Mouse (Mus musculus) CH12.LX (cell line): ENCODE results near the gene Sesn2. TPM values are rescaled to one million over a fixed set of nuclear protein-coding genes. Genes with fewer than 3 reads are reported as not detected.
"Not testable (repeated sequence)": the region's sequence is repeated elsewhere in the genome, so short reads cannot be mapped to it uniquely, and the experiment has no call there.

Source experiments
- DNase-seq: peaks from one replicate; pipeline ENCODE4 v3.0.0-alpha.2; 2013; ENCODE audit errors: extremely low read depth
- H3K27ac ChIP-seq: 2 replicates; pipeline ENCODE4 v1.5.1; 2012; ENCODE audit warnings: low read depth, mild to moderate bottlenecking, control low read depth, moderate library complexity; ENCODE audit not compliant: insufficient read depth
- H3K27me3 ChIP-seq: replicated peaks from 2 replicates; pipeline ENCODE3; 2012; ENCODE audit warnings: inconsistent platforms
- H3K36me3 ChIP-seq, 2 experiments: replicated peaks in 1 of 2; 2 replicates each; pipeline versions ENCODE3 to v1.6.1; 2012; ENCODE audit warnings: inconsistent platforms in 1 of 2, low read length in 1 of 2, mild to moderate bottlenecking in 1 of 2, mixed read lengths in 1 of 2, moderate library complexity in 1 of 2; ENCODE audit not compliant: control insufficient read depth in 1 of 2, insufficient read depth in 1 of 2
- H3K4me1 ChIP-seq, 2 experiments: 2 replicates each; pipeline ENCODE4 v1.6.1; 2012; ENCODE audit warnings: inconsistent platforms in 1 of 2, moderate library complexity in 1 of 2; ENCODE audit not compliant: insufficient read depth in 2 of 2, control insufficient read depth in 1 of 2
- H3K4me2 ChIP-seq: 2 replicates; pipeline ENCODE4 v1.6.1; 2012; ENCODE audit warnings: low read depth, mild to moderate bottlenecking, control low read depth; ENCODE audit not compliant: poor library complexity, insufficient read depth, severe bottlenecking
- H3K4me3 ChIP-seq, 3 experiments: fragments of 150-350 bp in 1 of 3; sonication (generic) in 1 of 3; replicated peaks in 1 of 3; 2 replicates each; pipeline versions ENCODE3 to v1.5.1; 2011 to 2012; ENCODE audit warnings: low read depth in 2 of 3, low read length in 2 of 3, mild to moderate bottlenecking in 2 of 3, moderate library complexity in 2 of 3, control low read depth in 1 of 3, improper control_type of control experiment in 1 of 3, inconsistent platforms in 1 of 3, mixed read lengths in 1 of 3; ENCODE audit not compliant: poor library complexity in 1 of 3
- H3K79me2 ChIP-seq: replicated peaks from 2 replicates; pipeline ENCODE4 v1.6.1; 2012; ENCODE audit warnings: mild to moderate bottlenecking, moderate library complexity; ENCODE audit not compliant: control insufficient read depth, poor library complexity, insufficient read depth, severe bottlenecking; ENCODE audit errors: extremely low read depth
- H3K9ac ChIP-seq: 2 replicates; pipeline ENCODE4 v1.6.1; 2012; ENCODE audit warnings: low read depth, mild to moderate bottlenecking, control low read depth, moderate library complexity; ENCODE audit not compliant: insufficient read depth
- H3K9me3 ChIP-seq: replicated peaks from 2 replicates; pipeline ENCODE3; 2012; ENCODE audit warnings: low read length, inconsistent platforms, mixed read lengths
- CTCF ChIP-seq, 2 experiments: IDR thresholded peaks in 1 of 2; conservative IDR thresholded peaks in 1 of 2; 2 replicates each; pipeline ENCODE4 v1.5.1; 2011 to 2012; ENCODE audit warnings: low read depth in 2 of 2, low read length in 2 of 2, improper control_type of control experiment in 1 of 2, inconsistent platforms in 1 of 2, mild to moderate bottlenecking in 1 of 2, moderate library complexity in 1 of 2
- ETS1 ChIP-seq: conservative IDR thresholded peaks from 2 replicates; pipeline ENCODE4 v1.6.1; 2012; ENCODE audit warnings: low read depth, mild to moderate bottlenecking, inconsistent platforms, low read length, improper control_type of control experiment, moderate library complexity
- IRF4 ChIP-seq: IDR thresholded peaks from 2 replicates; pipeline ENCODE4 v1.6.1; 2014; ENCODE audit warnings: low read depth, mild to moderate bottlenecking, inconsistent platforms, low read length, improper control_type of control experiment
- JUN ChIP-seq: IDR thresholded peaks from 2 replicates; pipeline ENCODE4 v1.6.1; 2011; ENCODE audit warnings: low read depth, mild to moderate bottlenecking, low read length, improper control_type of control experiment, moderate library complexity; ENCODE audit not compliant: insufficient read depth
- JUND ChIP-seq: conservative IDR thresholded peaks from 2 replicates; pipeline ENCODE4 v1.6.1; 2011; ENCODE audit warnings: low read depth, low read length, improper control_type of control experiment
- MXI1 ChIP-seq: IDR thresholded peaks from 2 replicates; pipeline ENCODE4 v1.6.1; 2011; ENCODE audit warnings: mild to moderate bottlenecking, low read depth, low read length, improper control_type of control experiment
- POLR2A ChIP-seq: IDR thresholded peaks from 2 replicates; pipeline ENCODE4 v1.6.1; 2011; ENCODE audit warnings: low read depth, mild to moderate bottlenecking, improper control_type of control experiment, low read length
- POLR2AphosphoS2 ChIP-seq: IDR thresholded peaks from 2 replicates; pipeline ENCODE4 v1.6.1; 2011; ENCODE audit warnings: low read depth, low read length, improper control_type of control experiment
- RAD21 ChIP-seq: IDR thresholded peaks from 2 replicates; pipeline ENCODE4 v1.6.1; 2011; ENCODE audit warnings: low read depth, mild to moderate bottlenecking, low read length, improper control_type of control experiment, moderate library complexity
- RCOR1 ChIP-seq: conservative IDR thresholded peaks from 2 replicates; pipeline ENCODE4 v1.6.1; 2012; ENCODE audit warnings: low read depth, mild to moderate bottlenecking, inconsistent platforms, low read length, improper control_type of control experiment
- SIN3A ChIP-seq: IDR thresholded peaks from 2 replicates; pipeline ENCODE4 v1.6.1; 2012; ENCODE audit warnings: low read length, improper control_type of control experiment, inconsistent platforms
- SMC3 ChIP-seq: IDR thresholded peaks from 2 replicates; pipeline ENCODE4 v1.6.1; 2011; ENCODE audit warnings: low read depth, low read length, improper control_type of control experiment
- TBP ChIP-seq: conservative IDR thresholded peaks from 2 replicates; pipeline ENCODE4 v1.6.1; 2011; ENCODE audit warnings: low read depth, low read length, improper control_type of control experiment
- ZC3H11A ChIP-seq: IDR thresholded peaks from 2 replicates; pipeline ENCODE4 v1.6.1; 2012; ENCODE audit warnings: low read depth, mild to moderate bottlenecking, inconsistent platforms, low read length, improper control_type of control experiment
- ZNF384 ChIP-seq: IDR thresholded peaks from 2 replicates; pipeline ENCODE4 v1.6.1; 2012; ENCODE audit warnings: low read depth, low read length, improper control_type of control experiment, inconsistent platforms
- dilution Hi-C: fragments of 300-500 bp; cut with MboI; formaldehyde crosslinking; loops from 2 replicates; pipeline ENCODE4 v1.14.3; 2020; ENCODE audit warnings: low sequenced_read_pairs; ENCODE audit not compliant: extremely low pct_unique_long_range_greater_than_20kb, extremely low pct_ligation_motif_present
- in situ Hi-C: fragments of 300-500 bp; cut with MboI; formaldehyde crosslinking; loops from 3 replicates; pipeline ENCODE4 v1.14.3; 2019; ENCODE audit warnings: low sequenced_read_pairs, low pct_ligation_motif_present, low pct_unique_long_range_greater_than_20kb, mixed read lengths
- polyA plus RNA-seq: library from polyadenylated mRNA; unstranded; fragments of >175 nt; gene quantifications from 2 replicates; pipeline ENCODE4 v1.2.1, GENCODE M21; 2012; ENCODE audit warnings: low read depth; ENCODE audit not compliant: insufficient read length
- total RNA-seq, 2 experiments: library from RNA; depleted of rRNA; stranded (reverse); fragments of 300-350 nt in 1 of 2; fragments of >200 nt in 1 of 2; gene quantifications; 2 replicates each; pipeline ENCODE4 v1.2.3; 2012 to 2014

Gene Sesn2
- total and polyA plus RNA-seq, 3 experiments = 35.6 to 68.1 (median 40.1) TPM

DNA sequence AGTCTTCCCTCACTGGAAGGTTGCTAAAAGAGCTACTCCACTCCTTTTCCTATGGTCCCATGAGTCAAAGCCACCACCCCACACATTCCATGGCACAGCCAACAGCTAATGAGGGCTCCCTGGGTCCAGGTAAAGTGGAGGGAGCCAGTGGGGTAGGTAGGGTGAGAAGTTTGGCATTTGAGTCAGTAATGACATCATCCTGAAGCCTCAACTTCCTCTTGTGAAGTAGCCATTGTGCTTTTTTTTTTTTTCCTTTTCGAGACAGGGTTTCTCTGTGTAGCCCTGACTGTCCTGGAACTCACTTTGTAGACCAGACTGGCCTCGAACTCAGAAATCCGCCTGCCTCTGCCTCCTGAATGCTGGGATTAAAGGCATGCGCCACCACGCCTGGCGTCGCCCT, 45.2 kb upstream of the Sesn2 start:
- 0 out of 2 replicates have a peak overlapping the region, but pooled peaks have one; percentile 11 for H3K27ac ChIP-seq
- H3K79me2 ChIP-seq, H3K9me3 ChIP-seq, H3K4me2 ChIP-seq, H3K9ac ChIP-seq, H3K27me3 ChIP-seq, DNase-seq, dilution Hi-C loops, H3K4me3 ChIP-seq: not testable (repeated sequence)
- H3K36me3 ChIP-seq = peaks cover 36 to 50% of the 10 kb centered on the region in 2 experiments
- H3K4me1 ChIP-seq = peaks cover 20 to 47% of the 10 kb centered on the region in 2 experiments
- TF ChIP-seq JUN (peak; percentile 52), ZNF384 (peak; percentile 85)
- in situ Hi-C loops = loop anchor here (10.0 kb wide), 1 partner anchor 49 kb away; no protein-coding TSS in a partner anchor

DNA sequence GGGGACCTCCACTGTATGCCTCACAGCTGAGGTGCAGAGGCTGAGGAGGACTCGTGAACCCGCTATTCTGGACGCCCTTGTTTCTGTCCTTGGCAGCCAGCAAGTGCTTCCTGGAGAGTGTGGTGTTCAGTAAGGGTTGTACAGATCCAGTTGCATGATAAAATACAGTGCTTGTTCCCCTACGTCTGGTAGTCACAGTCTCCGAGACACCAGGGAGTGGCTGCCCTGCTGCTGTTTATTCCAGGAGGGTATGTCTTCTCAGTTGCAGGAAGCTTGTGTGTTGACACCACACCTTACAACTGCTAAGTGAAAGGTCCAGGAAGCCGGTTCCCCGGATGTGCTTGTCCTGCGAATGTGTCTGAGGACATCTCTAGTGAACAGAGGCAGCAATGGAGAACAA, 44.4 kb upstream of the Sesn2 start:
- TF ChIP-seq IRF4 (no peak), SIN3A (no peak), JUND (no peak), TBP (no peak), POLR2AphosphoS2 (no peak; the same call in 1 of the 2 replicates), RCOR1 (no peak), MXI1 (no peak), ETS1 (no peak), SMC3 (no peak), CTCF (conservative IDR thresholded peaks at IDR 0.05 in 1 of 2, IDR thresholded peaks at IDR 0.05 in 1 of 2; ENCODE audit: low read depth in 2 of 2, low read length in 2 of 2) (no peak), ZC3H11A (no peak)
- TF ChIP-seq, all 38 proteins: peak for 0
- Histone ChIP-seq H3K4me1 (peaks cover 20 to 53% of the 10 kb centered on the region in 2 experiments), H3K79me2 (no peaks in the 10 kb centered on the region; the same call in 1 of the 2 replicates), H3K9me3 (no peaks in the 10 kb centered on the region), H3K27ac (no peak overlapping the region), H3K4me2 (no peak overlapping the region), H3K36me3 (peaks cover 43 to 57% of the 10 kb centered on the region in 2 experiments), H3K27me3 (no peaks in the 10 kb centered on the region), H3K4me3 (no peak overlapping the region), H3K9ac (no peak overlapping the region)
- no peak for DNase-seq
- dilution Hi-C loops = no loop called here
- in situ Hi-C loops = loop anchor here (10.0 kb wide), 1 partner anchor 50 kb away; no protein-coding TSS in a partner anchor

DNA sequence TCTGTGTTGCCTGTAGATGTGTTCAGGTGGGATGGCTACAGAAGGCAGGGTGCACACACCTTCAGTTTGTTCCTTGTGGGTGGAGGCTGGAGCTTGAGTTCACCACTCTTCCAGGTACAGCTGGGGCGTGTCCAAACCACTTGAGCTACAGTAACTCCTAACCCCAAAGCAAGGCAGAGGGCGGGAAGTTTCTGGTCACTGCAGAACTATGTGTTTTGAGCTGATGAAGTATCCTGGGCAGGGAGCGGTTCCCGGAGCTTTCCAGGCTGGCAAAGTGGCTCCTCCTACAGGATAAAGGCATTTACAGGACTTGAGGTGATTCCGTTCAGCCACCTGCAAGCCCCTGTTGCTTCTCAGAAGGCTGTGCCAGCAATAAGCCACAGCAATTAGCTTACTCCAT, 43.9 kb upstream of the Sesn2 start:
- Histone ChIP-seq H3K79me2 (no peaks in the 10 kb centered on the region; the same call in 1 of the 2 replicates), H3K36me3 (peaks cover 47 to 62% of the 10 kb centered on the region in 2 experiments), H3K27me3 (no peaks in the 10 kb centered on the region), H3K9ac (no peak overlapping the region), H3K4me3 (no peak overlapping the region), H3K27ac (no peak overlapping the region), H3K9me3 (no peaks in the 10 kb centered on the region), H3K4me1 (peaks cover 20 to 53% of the 10 kb centered on the region in 2 experiments), H3K4me2 (no peak overlapping the region)
- TF ChIP-seq POLR2AphosphoS2 (0 out of 2 replicates have a peak, but pooled peaks have one; percentile 62), RAD21 (no peak), POLR2A (no peak)
- in situ Hi-C loops (loop anchor here (10.0 kb wide), 1 partner anchor 51 kb away; no protein-coding TSS in a partner anchor), dilution Hi-C loops (no loop called here)
- no peak for DNase-seq
